Mouse (Mus musculus) lung, postnatal 10 days (tissue): ENCODE measurements around the gene Ntng1.

Source experiments
- DNase-seq: peaks from one replicate; pipeline ENCODE4 v3.0.0; 2021

Ntng1 gene

DNA sequence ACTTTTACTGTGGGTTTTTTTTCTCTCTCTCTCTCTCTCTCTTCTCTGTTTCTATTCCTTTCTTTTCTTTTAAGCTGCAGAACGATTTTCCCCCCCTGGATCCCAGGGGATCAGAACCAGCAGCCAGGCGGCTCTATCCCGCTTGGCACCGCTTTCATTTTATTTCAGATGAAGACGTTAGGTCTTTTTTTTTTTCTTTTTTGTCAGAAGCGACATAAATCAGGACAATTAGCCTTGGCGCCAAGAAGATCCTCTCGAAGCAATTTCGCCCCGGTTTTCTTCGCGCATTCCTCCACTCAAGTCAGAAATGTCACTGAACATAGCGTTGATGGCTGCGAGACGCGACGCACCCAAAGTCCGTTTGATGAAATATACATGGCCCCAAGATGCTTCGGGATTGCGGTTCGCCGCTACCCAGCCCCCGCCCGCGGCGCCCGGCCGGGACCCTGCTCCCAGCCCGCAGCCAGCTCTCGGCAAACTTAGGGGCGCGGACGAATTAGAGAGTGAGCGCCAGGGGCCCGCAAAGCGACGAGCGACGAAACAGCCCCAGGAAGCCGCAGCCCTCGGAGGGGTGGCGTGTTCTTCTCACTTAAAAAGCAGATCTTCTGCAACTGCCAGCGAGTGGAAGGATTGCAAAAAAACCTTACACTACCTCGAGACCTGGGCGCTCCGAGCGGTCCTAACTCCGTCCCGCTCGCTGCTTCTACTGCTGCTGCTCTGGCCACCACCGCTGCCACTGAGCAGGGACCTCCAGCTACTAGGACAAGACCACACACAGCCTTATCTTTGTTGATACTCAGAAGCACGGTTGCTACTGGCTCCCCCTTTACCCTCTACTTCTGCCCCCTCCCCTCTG lies at the start of gene Ntng1:
Gene Ntng1, minus strand, starts transcription at position 806 of the 856 bp plus-strand sequence.
- DNase-seq: peak; percentile 3

DNA sequence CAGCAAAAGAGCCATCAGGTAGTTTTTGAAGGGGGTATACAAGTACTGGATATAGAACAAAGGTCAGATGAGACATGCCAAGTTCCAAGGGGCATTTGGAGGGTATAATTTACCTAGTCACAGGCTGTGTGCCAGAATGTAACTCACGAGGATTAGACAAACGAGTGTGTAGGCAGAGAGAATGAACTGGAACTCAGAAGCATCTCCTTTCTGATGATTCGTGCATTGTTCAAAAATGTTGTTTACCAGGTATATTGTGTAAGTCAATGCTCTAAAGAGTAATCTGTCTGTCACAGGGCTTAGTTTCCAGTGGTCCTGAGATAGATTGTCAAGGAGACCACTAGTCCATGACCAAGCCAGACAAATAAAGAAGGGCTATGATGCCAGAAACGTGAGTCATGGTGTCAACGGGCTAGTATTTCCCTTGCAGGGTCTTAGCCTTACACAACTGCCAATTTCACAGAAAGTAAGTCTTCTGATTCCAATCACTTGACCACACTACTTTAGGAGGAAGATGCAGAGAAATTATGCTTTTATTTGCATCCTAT lies 43.7 kb upstream of the Ntng1 start:
- no peak for DNase-seq

DNA sequence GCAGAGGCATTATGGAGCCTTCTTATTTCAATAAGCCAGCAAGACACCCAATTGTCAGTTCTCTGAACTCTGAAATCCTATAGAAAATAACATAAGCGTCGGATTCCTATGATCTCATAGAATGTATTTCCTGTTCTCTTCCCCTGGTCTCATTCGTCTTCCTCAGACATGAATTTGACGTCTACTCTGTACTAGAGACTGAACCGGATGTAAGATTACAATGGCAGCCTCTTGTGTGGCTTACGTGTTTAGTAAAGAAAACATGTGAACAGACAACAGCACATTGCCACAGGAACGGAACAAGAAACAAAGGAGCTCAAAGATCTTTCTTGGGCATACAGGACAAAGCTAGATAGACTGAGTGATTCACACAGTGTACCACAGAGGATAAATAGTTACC lies 5.3 kb upstream of the Ntng1 start:
- DNase-seq: no peak

GRCm38 (mm10) chr3:110144301-110145055 lies 667 bp upstream of the Ntng1 start:
- no peak for DNase-seq

DNA sequence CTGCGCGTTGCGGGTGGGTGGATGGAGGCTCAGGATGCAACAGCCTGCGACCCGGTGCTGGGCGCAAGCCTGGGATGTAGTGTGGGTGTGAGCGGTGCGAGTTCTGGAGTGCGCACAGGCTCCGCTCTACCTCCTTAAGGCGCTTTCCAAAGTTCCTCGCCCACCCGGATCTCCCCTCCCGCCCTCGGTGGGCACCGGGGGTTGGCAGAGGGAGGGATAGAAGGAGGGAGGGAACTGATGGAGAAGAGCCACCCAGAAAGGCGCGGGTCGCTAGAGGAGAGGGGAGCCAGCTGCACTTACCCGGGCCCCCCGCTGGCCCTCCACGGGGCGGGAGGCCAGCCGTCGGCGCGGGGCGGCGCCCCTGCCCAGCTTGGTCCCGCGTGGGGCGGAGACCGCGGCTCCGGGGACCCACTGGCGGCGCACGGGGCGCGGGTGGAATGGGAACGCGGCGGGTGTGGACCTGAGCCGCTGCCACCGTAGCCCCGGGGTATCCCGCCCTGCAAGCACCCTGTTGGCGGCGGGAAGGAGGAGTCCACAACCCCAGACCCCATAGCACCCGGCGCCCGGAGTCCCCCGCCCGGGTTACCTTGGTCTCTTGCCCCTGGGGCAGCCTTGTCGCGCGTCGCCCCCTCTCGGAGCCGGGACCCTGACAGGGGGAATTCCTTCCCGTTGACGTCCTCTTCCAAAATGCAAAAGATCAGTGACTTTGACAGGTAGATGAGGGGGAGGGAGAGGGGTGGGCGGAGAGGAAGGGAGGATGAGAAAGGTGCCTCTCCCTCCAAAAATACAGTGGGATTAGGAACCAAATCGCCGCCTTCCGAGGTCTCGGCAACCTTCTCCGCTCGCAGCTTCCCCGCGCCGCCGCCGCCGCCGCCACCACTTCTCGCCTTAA lies 1.3 kb downstream of the Ntng1 start:
- DNase-seq: peak; percentile 2

DNA sequence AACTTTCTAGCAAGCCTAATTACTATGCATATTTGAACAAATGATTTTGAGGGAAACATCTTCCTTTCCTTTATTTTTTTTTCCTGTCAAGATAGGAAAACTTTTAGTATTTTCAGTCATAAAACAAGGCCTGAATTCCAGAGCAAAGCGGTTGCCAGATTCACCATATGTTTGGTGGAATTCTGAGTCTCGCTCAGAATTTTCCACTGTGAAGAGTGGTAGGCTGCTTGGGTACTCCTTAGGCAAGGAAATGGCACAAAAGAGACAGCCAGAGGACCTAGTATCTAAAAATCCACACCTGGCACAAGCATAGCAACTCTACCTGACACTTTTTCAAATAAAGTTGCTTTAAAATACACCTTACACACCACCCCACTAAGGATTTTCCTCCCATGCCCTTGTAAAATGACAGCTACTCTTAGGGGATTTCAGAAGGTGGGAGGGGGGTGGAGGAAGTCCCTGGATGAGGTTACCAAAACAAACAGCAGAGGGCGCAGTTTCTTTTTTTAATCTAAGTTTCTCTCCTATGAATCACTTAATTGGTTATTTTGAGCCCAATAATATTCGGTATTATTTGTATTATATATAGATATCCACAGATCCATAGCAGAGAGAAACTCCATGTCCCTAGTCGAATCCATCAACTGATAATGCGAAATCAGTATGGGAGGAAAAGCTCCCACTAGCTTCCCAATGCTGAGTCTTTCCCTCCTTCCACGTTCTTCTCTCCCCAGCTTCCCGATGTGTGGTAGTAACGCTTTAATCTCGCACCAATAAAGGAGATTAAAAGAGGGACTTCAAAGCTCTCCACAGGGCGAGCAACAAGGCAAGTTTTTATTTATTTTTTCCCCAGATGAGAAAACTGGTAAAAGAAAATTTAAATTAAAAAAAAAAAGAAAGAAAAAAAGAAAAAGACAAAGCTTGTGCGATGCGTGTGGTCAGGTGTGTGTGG lies 2.2 kb downstream of the Ntng1 start:
- peak; percentile 65 for DNase-seq

- DNase-seq: no peak
Observed at GRCm38 (mm10) chr3:110136115-110136514, 7.7 kb downstream of the Ntng1 start.

DNA sequence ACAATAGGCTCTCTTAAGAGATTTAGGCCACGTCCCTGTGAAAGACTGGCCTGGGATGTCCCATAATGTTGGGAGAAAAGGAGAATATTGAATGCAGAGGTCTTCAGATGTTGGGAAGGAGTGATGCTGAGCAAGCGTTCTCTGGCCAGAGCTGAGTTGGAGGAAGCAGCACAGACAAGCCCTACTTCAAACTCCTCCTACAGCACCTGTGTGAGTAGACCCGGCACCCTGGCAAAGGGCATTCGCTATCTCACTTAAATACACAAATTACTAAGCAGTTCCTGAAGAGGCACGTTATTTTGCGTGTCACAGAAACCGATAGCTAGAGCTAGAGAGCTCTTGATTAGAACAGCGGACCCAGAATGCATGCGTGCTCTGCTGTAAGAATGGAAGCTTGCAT lies 10.7 kb downstream of the Ntng1 start:
- no peak for DNase-seq

DNA sequence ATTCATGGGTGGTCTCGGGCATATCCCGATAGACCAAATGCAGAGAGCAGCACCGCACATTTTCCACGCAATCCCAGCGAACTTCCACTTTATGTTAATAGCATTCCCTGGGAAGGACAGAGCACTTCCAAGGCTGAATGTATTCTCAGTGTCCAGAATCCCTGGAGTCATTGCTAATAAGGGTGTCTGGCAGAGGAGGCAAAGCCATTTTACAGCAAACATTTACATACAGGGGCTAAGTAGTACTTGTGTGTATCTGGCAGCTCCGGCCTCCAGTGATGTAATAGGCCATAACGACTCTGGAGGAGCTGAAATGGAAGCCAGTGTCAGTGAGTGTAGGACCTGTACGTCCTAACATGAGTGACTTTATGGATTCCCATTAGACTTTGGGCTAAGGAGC lies 11.5 kb downstream of the Ntng1 start:
- DNase-seq: no peak

DNA sequence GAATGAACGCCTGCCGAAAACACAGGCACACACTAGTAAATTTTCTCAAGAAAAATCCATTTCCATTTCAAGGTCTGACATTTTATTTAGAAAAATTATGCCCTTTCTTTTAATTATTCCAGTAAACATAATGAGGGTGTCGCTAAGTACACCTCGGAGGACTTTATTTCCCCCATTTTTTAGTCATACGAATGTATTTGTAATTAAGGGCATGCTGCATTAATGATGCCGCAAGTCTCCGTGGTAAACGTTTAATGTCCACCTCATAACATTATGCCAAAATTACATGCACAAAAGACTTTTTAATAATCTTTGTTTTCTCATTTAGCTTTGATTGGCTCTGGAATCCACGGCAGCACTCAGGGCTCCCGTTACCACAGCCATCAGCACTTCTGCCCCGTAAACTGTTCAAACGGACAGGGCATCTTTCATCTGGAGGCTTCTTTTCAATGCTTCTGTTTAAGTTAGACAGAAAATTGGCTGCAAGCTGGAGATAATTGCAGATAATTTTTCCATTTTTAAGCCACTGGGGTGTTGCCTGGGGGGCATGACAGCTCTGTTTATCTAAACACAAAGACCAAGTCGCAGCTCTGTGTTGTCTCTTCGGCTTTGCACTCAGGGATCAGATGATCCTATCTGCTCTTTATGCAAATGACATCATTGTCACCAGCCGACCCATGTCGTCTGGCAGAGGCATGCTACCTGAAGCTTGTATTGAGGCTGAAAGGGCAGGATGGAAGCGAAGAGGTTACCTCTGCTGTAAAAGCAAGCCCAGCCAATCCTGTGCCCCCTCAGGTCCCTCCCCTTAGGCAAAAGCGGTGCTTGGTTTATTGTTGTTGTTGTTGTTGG lies 12.5 kb downstream of the Ntng1 start:
- no peak for DNase-seq

- peak; percentile 6 for DNase-seq
Observed at GRCm38 (mm10) chr3:110129607-110130006, 14.2 kb downstream of the Ntng1 start.

DNA sequence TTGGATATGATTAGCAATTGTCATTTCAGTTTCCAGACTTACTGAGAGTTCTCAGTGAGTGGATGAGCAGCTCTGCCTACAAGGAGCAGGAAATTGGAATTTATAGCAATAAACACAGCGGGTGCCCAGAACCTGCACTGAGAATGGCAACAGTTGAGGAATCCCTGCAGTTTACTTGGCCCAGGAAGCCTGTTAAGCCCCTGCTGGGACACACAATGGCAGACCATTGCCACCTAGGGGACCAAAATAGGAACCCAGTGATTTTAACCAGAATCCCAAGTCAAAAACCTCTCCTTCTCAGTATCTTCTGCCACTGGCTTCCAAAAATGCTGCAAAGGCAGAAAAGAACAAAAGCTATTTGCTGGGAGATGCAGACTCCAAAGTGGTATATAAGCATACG lies 37.8 kb downstream of the Ntng1 start:
- DNase-seq: peak; percentile 3

- DNase-seq: no peak
Observed at GRCm38 (mm10) chr3:110094407-110094806, 49.4 kb downstream of the Ntng1 start.

GRCm38 (mm10) chr3:110094003-110094402 lies 49.8 kb downstream of the Ntng1 start:
- no peak for DNase-seq

DNA sequence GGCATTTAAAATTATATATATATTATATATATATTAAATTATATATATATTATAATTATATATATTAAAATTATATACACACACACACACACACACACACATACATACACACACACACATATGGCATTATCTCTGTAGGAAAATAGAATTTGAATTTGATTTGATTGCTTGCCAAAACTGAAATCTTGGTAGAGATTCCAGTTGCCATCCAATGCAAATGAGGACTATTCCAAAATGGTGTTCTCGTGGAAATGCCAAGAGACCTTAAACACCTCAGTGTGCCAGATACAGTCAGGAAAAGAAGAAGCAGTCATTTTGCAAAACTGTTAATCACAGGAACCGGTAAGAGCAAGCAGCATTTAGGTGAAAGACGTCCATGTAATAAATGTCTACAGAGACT lies 51.3 kb downstream of the Ntng1 start:
- DNase-seq: no peak

DNA sequence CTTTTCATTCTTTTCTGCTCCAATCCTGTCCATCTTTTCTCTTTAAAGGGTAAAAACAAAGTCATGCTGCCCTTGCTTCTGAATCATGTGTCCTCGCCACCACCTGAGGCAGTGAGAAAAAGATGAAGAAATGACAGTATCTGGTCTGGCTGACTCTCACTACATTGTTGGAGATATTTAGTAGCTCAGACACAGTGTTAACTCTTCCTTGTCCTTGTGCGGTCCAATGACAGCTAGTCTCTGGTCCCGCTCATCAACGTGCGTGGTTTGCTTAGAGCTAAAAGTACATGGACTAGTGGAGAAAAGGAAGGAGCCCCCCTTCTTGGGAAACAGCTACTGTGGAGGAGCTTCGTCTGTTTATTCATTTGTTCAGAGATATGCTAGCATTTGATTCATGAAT lies 56.6 kb downstream of the Ntng1 start:
- DNase-seq: no peak

DNA sequence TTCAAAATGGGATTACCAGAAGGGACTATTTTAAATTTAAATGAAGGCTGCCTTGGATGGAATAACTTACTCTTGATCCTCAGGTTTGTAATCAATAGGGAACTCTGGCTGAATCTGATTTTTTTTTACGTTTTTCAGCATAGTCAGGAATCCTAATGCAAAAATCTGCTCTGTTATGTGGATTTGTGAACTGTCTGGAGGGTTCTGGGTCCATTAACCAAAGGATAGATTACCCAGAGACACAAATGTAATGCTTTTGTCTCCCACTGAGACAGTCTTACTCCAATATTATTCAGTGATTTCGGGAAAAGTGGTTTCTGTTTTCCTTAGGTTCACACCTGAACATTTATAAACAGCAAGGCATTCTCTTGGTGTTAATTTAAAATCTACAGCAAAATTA lies 58.5 kb downstream of the Ntng1 start:
- no peak for DNase-seq

DNA sequence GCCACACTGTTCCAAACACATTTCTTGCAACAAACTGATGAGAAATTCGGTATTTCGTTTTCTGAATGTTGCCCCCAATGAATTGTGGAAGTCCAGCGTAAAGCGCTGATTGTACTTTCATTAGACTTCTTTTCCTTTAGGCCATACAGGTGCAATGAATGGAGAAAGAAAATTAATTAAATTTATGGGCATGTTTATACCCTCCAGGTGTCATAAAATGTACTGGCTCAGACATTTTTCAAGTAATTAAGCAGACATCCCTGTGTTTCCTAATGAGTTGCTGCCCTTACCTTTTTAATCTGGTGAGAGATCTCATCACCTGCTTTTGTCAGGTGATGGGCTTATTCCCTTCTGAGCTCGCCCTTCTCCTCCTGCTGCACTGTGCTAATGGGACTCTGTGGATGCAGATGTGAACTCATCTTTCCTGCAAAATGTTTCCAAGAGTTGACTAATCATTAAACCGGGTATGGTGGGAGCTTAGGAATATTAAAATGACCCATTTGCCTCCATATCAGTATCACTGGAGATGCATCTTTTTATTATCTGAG lies 79.0 kb downstream of the Ntng1 start:
- DNase-seq: no peak

DNA sequence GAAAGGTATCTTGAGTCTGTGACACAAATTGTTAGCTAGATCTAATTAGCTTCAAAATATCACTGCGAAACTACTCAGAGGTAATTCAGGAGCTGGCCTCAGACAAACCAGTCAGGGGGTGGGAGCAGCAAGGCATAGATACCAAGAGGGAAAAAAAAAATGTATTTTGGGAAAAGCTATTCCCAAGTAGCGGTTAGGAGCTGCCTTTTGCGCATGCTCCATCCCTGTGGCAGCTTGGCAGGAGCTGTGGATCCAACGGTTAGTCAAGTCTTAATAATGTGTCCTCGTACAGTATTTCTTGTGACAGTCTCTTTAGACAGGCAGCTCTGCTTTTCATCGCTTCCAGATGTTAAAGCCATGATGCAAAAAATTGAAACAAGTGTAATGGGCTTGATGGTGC lies 87.9 kb downstream of the Ntng1 start:
- no peak for DNase-seq

DNA sequence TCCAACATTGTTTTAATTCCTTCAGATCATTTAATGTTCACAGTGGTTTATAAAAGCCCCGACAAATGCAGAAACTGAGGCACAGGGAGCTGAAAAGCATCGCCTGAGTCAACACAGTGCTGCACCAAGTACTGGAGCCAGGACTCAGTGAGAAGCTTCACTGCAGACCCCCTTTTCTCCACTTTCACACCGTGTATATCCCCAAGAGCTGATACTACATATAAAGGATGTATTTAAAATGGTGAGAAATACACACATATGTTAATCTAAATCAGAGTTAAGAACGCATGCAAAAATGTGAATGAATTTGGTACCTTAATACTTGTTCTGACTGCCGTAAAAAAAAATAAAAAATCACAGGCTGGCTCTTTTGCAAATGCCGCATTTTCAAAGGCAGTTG lies 88.4 kb downstream of the Ntng1 start:
- no peak for DNase-seq
